Mouse (Mus musculus): Measurements from ENCODE around the gene Olfr1208.

GRCm38 (mm10) chr2:88848992-88849391 is 53.1 kb downstream of the Olfr1208 start, which contains the start of gene Olfr1204:
- no peak for TF ChIP-seq TAL1 (conservative IDR thresholded peaks at IDR 0.05; ENCODE audit: low read depth, low read length)
- TF ChIP-seq CTCF (IDR thresholded peaks at IDR 0.05; ENCODE audit: low read depth, low read length): no peak
